Mouse (Mus musculus) kidney, embryonic 14.5 days (tissue): ENCODE results near the gene Camk2d. TPM values are rescaled to one million over a fixed set of nuclear protein-coding genes. Genes with fewer than 3 reads are reported as not detected.

Source experiments
- ATAC-seq: fragments of 200-750 bp; cut with Nextera tagmentation; 2 replicates; pipeline ENCODE4 v1.8.0; 2017; ENCODE audit warnings: moderate number of reproducible peaks, mild to moderate bottlenecking, moderate TSS enrichment, moderate library complexity; ENCODE audit not compliant: low FRiP score, low TSS enrichment
- H3K27ac ChIP-seq: fragments of 300-500 bp; sonication (generic); 2 replicates; pipeline ENCODE4 v1.5.1; 2014; ENCODE audit warnings: low read depth, mild to moderate bottlenecking, low read length, moderate library complexity, mixed read lengths
- H3K27me3 ChIP-seq: fragments of 300-500 bp; sonication (generic); 2 replicates; pipeline ENCODE4 v1.6.1; 2014; ENCODE audit warnings: mild to moderate bottlenecking, low read length; ENCODE audit not compliant: control insufficient read depth, insufficient read depth
- H3K36me3 ChIP-seq: fragments of 300-500 bp; sonication (generic); 2 replicates; pipeline ENCODE4 v1.6.1; 2014; ENCODE audit warnings: low read length, mixed read lengths; ENCODE audit not compliant: control insufficient read depth, insufficient read depth
- H3K4me1 ChIP-seq: fragments of 300-500 bp; sonication (generic); 2 replicates; pipeline ENCODE4 v1.6.1; 2014; ENCODE audit warnings: low read length, mixed read lengths; ENCODE audit not compliant: control insufficient read depth, insufficient read depth
- H3K4me2 ChIP-seq: fragments of 300-500 bp; sonication (generic); replicated peaks from 2 replicates; pipeline ENCODE4 v1.6.1; 2014; ENCODE audit warnings: low read depth, mild to moderate bottlenecking, low read length
- H3K4me3 ChIP-seq: fragments of 300-500 bp; sonication (generic); 2 replicates; pipeline ENCODE4 v1.5.1; 2014; ENCODE audit warnings: mild to moderate bottlenecking, low read length
- H3K9ac ChIP-seq: fragments of 300-500 bp; sonication (generic); 2 replicates; pipeline ENCODE4 v1.6.1; 2014; ENCODE audit warnings: low read depth, mild to moderate bottlenecking, low read length, moderate library complexity
- H3K9me3 ChIP-seq: fragments of 300-500 bp; sonication (generic); 2 replicates; pipeline ENCODE4 v1.6.1; 2016; ENCODE audit warnings: low read length; ENCODE audit not compliant: control insufficient read depth
- WGBS: fragments of 180-500 bp; shearing (Covaris S2); extraction: QIAGEN DNeasy Blood & Tissue Kit; methylation state at CpG from one replicate; pipeline ENCODE4 v1.1.7; 2014; 5-methylcytosine and 5-hydroxymethylcytosine counted together
- polyA plus RNA-seq: library from polyadenylated mRNA; unstranded; fragments of >200 nt; fragmentation: Nextera tagmentation; extraction: Ambion mirVana; gene quantifications from 2 replicates; pipeline ENCODE4 v1.2.1, GENCODE M21; 2014

Gene Camk2d
- polyA plus RNA-seq, 1 experiment from 2014 or later, result 29.4 TPM

DNA sequence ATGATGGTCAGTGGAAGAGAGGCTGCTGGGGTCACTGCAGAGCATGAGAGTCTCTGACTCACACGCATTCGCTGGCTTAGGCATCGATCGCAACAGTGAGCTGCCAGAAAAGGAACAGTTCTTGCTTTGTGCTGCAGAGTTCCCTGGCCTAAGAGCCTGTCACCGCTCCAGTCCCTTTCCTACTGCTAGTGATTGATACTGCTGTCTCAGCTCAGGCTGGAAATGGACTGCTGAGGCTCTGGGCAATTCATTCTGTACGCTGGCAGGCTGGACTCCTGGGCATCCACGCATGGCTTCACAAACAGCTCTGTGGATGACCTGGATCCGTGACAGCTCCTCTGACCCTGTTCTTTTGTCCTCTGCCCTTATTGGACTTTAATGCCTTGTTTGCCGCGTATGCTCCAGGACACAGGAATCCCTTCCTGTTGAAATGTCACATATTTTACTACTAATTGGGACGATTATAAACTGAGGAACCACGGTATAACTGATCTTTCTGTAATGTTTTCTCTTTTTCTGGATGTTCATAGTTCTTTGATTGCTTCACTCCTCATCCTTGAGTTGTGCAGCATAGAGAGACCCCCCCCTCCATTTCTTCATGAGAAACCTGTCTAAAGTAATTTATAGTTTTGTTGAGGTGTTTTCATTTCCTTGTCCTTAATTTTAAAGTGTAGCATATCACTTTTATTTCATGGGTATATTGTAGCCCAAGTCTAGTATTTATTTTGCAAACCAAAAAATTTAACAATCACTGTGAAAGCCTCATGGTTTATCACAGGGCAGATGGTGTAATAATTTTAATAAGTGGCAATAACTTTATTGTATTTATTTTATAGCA is 99.6 kb downstream of the Camk2d start:
- 9% methylated on average over 12 of the region's 12 CpGs for WGBS
- no peaks in the 10 kb centered on the region for H3K27me3 ChIP-seq
- H3K36me3 ChIP-seq, result no peaks in the 10 kb centered on the region
- peaks cover 24% of the 10 kb centered on the region for H3K4me1 ChIP-seq
- H3K9me3 ChIP-seq, result no peaks in the 10 kb centered on the region
- no peak overlapping the region for H3K4me3 ChIP-seq
- H3K27ac ChIP-seq, result no peak overlapping the region
- no peak overlapping the region for H3K9ac ChIP-seq
- no peak overlapping the region for H3K4me2 ChIP-seq
- ATAC-seq, result peak; percentile 81

GRCm38 (mm10) chr3:126696620-126697019 is 100.5 kb downstream of the Camk2d start:
- H3K4me2 ChIP-seq, result no peak overlapping the region
- H3K27ac ChIP-seq, result no peak overlapping the region
- no peaks in the 10 kb centered on the region for H3K27me3 ChIP-seq
- no peak overlapping the region for H3K9ac ChIP-seq
- no peaks in the 10 kb centered on the region for H3K36me3 ChIP-seq
- no peaks in the 10 kb centered on the region for H3K9me3 ChIP-seq
- H3K4me1 ChIP-seq, result peaks cover 24% of the 10 kb centered on the region
- H3K4me3 ChIP-seq, result no peak overlapping the region
- 85% methylated on average over 6 of the region's 6 CpGs for WGBS
- no peak for ATAC-seq

GRCm38 (mm10) chr3:126699740-126700139 is 103.6 kb downstream of the Camk2d start:
- H3K4me1 ChIP-seq, result peaks cover 8% of the 10 kb centered on the region
- H3K36me3 ChIP-seq, result no peaks in the 10 kb centered on the region
- 84% methylated on average over 3 of the region's 3 CpGs for WGBS
- H3K27ac ChIP-seq, result no peak overlapping the region
- ATAC-seq, result no peak
- H3K27me3 ChIP-seq, result no peaks in the 10 kb centered on the region
- H3K9ac ChIP-seq, result no peak overlapping the region
- H3K4me2 ChIP-seq, result no peak overlapping the region
- H3K4me3 ChIP-seq, result no peak overlapping the region
- no peaks in the 10 kb centered on the region for H3K9me3 ChIP-seq

GRCm38 (mm10) chr3:126701067-126701466 is 105.0 kb downstream of the Camk2d start:
- 85% methylated on average over 6 of the region's 6 CpGs for WGBS

GRCm38 (mm10) chr3:126701586-126701985 is 105.5 kb downstream of the Camk2d start:
- H3K36me3 ChIP-seq, result no peaks in the 10 kb centered on the region
- no peak overlapping the region for H3K9ac ChIP-seq
- H3K27ac ChIP-seq, result no peak overlapping the region
- no peaks in the 10 kb centered on the region for H3K4me1 ChIP-seq
- H3K27me3 ChIP-seq, result no peaks in the 10 kb centered on the region
- no peaks in the 10 kb centered on the region for H3K9me3 ChIP-seq
- no peak for ATAC-seq
- H3K4me3 ChIP-seq, result no peak overlapping the region
- 76% methylated on average over 6 of the region's 6 CpGs for WGBS
- no peak overlapping the region for H3K4me2 ChIP-seq

More at GRCm38 (mm10) chr3:126701067-126701466, 105.0 kb downstream of the Camk2d start:
- ATAC-seq, result no peak
- Histone ChIP-seq H3K9ac (no peak overlapping the region), H3K4me1 (no peaks in the 10 kb centered on the region), H3K4me2 (no peak overlapping the region), H3K9me3 (no peaks in the 10 kb centered on the region), H3K4me3 (no peak overlapping the region), H3K27ac (no peak overlapping the region), H3K27me3 (no peaks in the 10 kb centered on the region), H3K36me3 (no peaks in the 10 kb centered on the region)

DNA sequence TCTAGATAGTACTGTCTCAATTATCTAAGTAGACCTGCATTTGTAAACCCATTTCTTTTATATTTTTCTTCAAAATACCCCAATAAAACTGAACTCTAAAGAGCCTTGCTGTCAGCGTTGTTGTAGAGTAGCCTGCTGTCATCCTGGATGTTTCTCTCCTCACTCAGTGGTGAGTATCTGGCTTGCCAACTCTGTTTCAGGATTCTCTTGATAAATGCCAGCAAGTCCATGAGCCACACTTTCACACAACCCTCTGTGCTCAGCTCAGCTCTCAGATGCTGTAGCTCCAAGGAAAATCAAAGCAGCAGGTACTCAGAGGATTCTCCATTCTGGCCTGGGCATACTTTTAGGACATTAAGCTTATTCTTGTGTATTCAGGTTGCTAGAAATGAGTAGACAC is 109.4 kb downstream of the Camk2d start:
- H3K27me3 ChIP-seq, result no peaks in the 10 kb centered on the region
- ATAC-seq, result no peak
- no peak overlapping the region for H3K4me2 ChIP-seq
- WGBS, result 98% methylated on average over 1 of the region's 1 CpGs
- no peak overlapping the region for H3K4me3 ChIP-seq
- no peaks in the 10 kb centered on the region for H3K36me3 ChIP-seq
- no peaks in the 10 kb centered on the region for H3K4me1 ChIP-seq
- H3K9me3 ChIP-seq, result no peaks in the 10 kb centered on the region
- H3K9ac ChIP-seq, result no peak overlapping the region
- H3K27ac ChIP-seq, result no peak overlapping the region

DNA sequence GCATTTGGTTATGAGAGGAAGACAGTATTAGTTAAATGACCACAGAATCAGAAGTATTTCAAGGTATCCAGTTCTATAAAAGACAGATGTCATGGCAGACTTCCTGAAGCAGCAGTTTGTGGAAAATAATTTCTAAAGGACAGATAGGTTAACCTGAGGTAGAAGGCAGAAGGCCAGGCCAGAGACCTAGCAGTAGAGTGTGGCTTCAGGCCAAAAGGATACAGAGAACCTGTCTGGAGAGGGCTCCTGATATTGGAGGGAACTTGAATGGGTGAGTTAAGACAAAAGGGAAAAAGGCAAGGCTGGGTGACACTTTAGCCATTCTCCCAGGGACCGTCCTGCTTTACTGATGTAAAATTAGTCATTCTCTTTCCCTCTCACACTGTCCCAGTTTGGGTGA is 118.2 kb downstream of the Camk2d start:
- WGBS, result 87% methylated on average over 1 of the region's 1 CpGs
- H3K9me3 ChIP-seq, result no peaks in the 10 kb centered on the region
- ATAC-seq, result no peak
- H3K27ac ChIP-seq, result no peak overlapping the region
- no peaks in the 10 kb centered on the region for H3K4me1 ChIP-seq
- H3K36me3 ChIP-seq, result no peaks in the 10 kb centered on the region
- H3K4me2 ChIP-seq, result no peak overlapping the region
- no peaks in the 10 kb centered on the region for H3K27me3 ChIP-seq
- no peak overlapping the region for H3K9ac ChIP-seq
- H3K4me3 ChIP-seq, result no peak overlapping the region

- H3K9me3 ChIP-seq, result no peaks in the 10 kb centered on the region
- no peak for ATAC-seq
- no peak overlapping the region for H3K9ac ChIP-seq
- no peak overlapping the region for H3K4me3 ChIP-seq
- WGBS, result 88% methylated on average over 5 of the region's 5 CpGs
- H3K4me2 ChIP-seq, result no peak overlapping the region
- no peaks in the 10 kb centered on the region for H3K4me1 ChIP-seq
- H3K27me3 ChIP-seq, result no peaks in the 10 kb centered on the region
- no peak overlapping the region for H3K27ac ChIP-seq
- H3K36me3 ChIP-seq, result no peaks in the 10 kb centered on the region
Measured at GRCm38 (mm10) chr3:126723021-126723449, 126.9 kb downstream of the Camk2d start.

GRCm38 (mm10) chr3:126723458-126723857 is 127.4 kb downstream of the Camk2d start:
- H3K9me3 ChIP-seq, result no peaks in the 10 kb centered on the region
- H3K36me3 ChIP-seq, result no peaks in the 10 kb centered on the region
- H3K4me1 ChIP-seq, result no peaks in the 10 kb centered on the region
- H3K9ac ChIP-seq, result no peak overlapping the region
- H3K4me2 ChIP-seq, result no peak overlapping the region
- WGBS, result 83% methylated on average over 5 of the region's 5 CpGs
- no peak for ATAC-seq
- H3K27ac ChIP-seq, result no peak overlapping the region
- H3K27me3 ChIP-seq, result no peaks in the 10 kb centered on the region
- no peak overlapping the region for H3K4me3 ChIP-seq
